Mouse (Mus musculus) lung, postnatal 25 days (tissue): ENCODE results near the gene Hoxa7.

Experiments used
- DNase-seq: peaks from one replicate; pipeline ENCODE4 v3.0.0; 2022; ENCODE audit warnings: low spot score

Gene Hoxa7

DNA sequence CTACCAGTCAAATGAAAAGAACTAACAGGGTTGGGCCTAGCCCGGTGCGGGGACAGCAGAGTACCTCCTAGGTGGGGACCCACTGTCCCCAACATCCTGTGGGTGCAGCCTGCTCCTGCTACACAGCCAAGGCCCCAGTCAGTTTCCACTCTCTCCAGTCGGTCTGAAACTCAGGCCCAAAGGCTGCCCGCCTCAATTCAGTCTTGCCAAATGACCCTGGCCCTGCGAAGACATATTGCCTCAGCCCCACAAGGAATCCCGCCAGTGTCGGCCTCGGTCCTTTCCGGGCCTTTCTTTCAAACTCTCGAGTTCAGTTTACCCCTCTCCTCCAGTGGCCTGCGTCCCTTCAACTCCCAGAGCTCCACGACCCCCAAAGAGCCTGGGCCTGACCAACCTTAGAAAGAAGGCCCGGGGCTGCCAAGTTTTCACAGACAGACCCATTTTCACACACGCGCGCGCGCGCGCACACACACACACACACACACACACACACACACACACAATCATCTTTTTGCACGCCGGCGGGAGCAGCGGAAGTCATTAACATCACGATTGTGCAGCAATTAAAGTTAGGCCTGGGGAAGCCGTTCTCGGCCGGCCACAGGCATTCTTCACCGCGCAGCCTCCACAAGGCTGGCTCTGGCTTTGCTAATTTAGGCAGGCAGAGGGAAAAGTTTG, 21.4 kb downstream of the Hoxa7 start:
- DNase-seq = no peak

- DNase-seq = peak; percentile 79
These were observed 24.4 kb downstream of the Hoxa7 start for GRCm38 (mm10) chr6:52197271-52197670.

- DNase-seq = no peak
These were observed 24.8 kb downstream of the Hoxa7 start for GRCm38 (mm10) chr6:52196811-52197210.

DNA sequence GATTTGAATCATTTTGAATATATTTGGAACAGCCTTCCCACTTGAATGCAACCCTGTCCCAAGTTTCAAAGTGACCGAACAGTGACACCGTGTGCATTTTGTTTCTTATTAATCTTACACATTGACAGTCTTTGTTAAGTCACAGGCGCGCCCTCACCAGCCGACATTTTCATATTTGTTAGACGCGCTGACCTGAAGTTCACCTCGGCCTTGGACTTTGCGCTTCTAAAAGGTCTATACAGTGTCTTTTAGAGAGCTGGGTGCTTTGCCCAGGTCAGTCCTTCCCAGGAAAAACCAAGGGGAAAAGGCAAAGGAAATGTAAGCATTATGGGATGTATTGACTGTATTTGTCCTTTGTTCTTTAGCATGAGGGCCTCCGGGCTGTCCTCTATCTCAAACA, 27.0 kb downstream of the Hoxa7 start:
- DNase-seq = no peak

- DNase-seq = peak; percentile 84
These were observed 29.6 kb downstream of the Hoxa7 start for GRCm38 (mm10) chr6:52191860-52192550.

DNA sequence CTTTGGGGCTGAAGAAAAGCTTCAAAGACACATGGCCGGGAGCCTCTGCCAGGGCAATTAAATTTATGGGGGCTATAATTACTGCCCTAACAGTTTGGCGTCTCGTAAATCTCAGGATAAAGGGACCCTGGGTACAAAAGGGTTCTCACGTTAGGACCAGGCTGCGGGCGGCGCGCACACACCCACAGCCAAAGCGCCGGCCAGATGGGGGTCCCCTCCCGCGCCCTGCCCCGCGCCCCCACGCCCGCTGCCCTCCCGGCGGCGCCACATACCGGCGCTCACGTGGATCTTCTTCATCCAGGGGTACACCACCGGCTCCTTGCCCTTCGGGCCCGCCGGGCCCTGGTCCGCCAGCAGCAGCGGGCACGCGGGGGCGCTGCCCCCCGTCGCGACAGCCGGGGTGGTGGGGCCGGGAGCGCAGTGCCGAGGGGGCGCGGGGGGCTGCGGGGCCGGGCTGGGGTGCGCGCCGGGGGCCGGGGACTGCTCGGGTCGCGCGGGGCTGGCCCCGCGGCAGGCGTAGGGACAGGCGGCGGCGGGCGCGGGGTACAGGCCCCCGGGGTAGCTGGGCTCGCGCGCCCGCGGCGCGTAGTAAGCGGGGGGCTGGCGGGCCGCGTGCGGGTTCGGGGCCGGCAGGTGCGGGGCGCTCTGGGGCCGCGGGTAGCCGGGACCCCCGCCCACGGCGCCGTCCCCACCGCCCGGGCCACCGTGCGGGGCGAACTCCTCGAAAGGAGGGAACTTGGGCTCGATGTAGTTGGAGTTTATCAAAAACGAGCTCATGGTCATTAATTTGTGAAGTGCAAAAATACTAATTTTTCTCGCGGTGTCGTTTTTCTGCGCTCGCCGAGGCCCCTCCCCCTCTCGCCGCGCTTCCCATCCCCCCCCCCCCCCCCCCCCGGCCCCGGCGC, 30.5 kb downstream of the Hoxa7 start, which contains the start of gene Hoxa4:
Hoxa4 (minus strand) TSS at position 848 of the 905 bp plus-strand sequence.
- DNase-seq = no peak

DNA sequence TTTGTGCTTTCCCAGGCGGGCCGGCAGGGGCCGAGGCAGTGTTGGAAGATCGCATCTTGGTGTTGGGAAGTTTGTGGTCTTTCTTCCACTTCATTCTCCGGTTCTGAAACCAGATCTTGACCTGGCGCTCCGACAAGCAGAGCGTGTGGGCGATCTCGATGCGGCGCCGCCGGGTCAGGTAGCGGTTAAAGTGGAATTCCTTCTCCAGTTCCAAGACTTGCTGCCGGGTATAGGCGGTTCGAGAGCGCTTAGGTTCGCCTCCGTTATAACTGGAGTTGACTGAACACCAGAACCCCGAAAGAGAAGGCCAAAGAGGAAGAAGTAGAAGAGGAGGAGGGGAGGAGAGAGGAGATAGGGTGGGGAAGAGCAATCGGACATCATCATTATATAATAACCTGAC, 31.2 kb downstream of the Hoxa7 start:
- DNase-seq = no peak

GRCm38 (mm10) chr6:52189909-52190308, 31.7 kb downstream of the Hoxa7 start:
- DNase-seq = no peak

GRCm38 (mm10) chr6:52189172-52189591, 32.5 kb downstream of the Hoxa7 start:
- DNase-seq = no peak

DNA sequence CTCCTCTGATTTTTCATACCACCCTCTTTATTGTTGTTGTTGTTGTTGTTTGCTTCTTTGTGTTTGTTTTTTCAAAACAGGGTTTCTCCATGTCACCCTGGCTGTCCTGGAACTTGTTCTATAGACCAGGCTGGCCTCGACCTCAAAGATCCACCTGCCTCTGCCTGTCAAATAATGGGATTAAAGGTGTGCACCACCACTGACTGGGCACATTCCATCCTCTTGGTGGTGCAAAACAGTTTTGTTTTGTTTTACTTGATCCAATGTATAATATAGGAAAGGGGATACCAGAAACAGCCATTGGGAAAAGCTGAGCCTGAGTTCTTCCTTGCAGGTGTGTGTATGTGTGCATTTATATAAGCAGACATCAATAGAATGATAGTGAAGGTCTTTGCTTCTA, 35.2 kb downstream of the Hoxa7 start:
- DNase-seq = no peak

- DNase-seq = no peak
These were observed 35.8 kb downstream of the Hoxa7 start for GRCm38 (mm10) chr6:52185834-52186233.

DNA sequence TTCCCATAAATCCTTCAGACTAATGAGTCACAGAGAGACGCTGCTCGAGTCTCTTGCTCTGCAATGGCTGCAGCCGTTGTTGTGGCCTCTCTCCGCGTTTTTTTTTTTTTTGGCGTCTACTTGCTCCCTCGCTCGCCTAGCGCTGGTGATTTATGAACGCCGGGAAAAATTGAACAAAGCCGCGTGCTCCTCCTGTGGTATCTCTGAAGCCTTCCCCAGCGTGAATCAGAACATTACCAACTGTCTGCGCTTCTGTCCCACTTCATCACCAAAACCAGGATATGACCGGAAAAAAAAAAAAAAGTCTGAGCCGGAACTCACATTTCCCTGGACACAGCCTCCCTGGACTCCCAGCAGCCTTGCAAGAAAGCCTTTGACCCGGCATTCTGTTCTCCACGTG, 36.4 kb downstream of the Hoxa7 start:
- no peak for DNase-seq

- no peak for DNase-seq
These were observed 37.0 kb downstream of the Hoxa7 start for GRCm38 (mm10) chr6:52184668-52185067.

GRCm38 (mm10) chr6:52183311-52184080, 38.2 kb downstream of the Hoxa7 start:
- no peak for DNase-seq

- no peak for DNase-seq
These were observed 38.9 kb downstream of the Hoxa7 start for GRCm38 (mm10) chr6:52182793-52183192.

DNA sequence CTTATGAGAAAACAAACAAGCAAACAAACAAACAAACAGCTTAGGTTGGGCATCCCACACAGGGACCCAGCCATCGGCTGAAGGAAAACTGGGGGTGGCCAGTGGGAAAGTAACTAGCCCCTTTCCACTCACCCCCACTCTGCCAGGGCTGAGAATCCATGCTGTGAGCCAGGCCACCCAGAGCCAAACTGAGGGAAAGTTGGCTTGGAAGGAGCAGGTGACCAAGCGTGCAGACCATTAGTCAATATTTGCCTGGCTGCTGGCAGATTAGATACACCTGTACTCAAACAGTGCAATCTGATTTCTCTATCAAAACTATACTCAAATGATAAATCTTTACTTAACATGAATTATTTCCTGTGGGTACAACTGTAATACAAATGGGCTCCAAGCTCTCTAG, 39.6 kb downstream of the Hoxa7 start:
- DNase-seq = no peak

GRCm38 (mm10) chr6:52180726-52181125, 40.9 kb downstream of the Hoxa7 start:
- no peak for DNase-seq

GRCm38 (mm10) chr6:52180213-52180710, 41.4 kb downstream of the Hoxa7 start:
- DNase-seq = no peak

DNA sequence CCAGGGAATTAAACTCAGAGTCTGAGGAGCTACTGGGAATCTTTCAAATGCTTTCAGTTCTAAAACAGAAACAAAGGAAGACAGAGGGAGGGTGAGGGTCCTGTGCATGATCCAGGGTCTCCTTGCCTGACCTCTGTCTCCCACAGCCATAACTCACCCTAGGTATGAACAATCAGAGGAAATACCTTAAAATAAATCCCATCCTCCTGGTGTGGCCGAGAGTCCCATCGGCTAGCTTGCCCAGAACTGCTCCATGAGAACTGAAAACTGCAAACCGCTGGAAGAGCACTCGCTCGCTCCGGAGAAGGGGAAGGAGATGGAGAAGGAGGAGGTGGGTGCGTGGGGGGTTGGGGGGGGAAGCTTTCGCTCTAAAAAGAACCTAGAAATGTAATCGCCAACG, 42.0 kb downstream of the Hoxa7 start:
- no peak for DNase-seq

- no peak for DNase-seq
These were observed 42.6 kb downstream of the Hoxa7 start for GRCm38 (mm10) chr6:52178918-52179665.

DNA sequence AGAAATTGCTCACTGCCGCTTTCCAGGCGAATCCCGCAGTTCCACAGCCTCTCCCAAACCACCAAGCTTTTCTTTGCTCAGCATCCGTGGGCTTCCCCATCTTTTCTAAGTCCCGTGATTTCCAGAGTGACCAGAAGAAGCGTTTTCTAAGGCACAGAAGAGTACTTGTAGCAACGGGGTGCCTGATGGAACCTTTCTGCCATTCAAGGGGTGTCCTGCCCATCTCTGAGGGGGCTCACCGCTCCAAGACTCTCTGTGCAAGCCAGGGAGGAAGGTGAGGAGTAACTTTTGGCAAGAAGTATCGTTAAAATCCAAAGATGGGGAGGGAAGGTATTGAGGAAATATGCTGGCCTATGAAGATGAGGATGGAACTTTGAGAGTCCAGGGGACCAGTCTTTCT, 43.8 kb downstream of the Hoxa7 start:
- DNase-seq = no peak
